Mouse (Mus musculus) megakaryocyte, embryonic 14.5 days (primary cell): Measurements from ENCODE around the gene Ltbp3.

Experiments
- FLI1 ChIP-seq: IDR thresholded peaks from 2 replicates; pipeline ENCODE4 v1.6.1; 2012; ENCODE audit warnings: low read length, inconsistent platforms, mixed read lengths
- GATA1 ChIP-seq: IDR thresholded peaks from 3 replicates; pipeline ENCODE4 v1.6.1; 2012; ENCODE audit warnings: mixed read lengths, low read length, inconsistent platforms, borderline replicate concordance

DNA sequence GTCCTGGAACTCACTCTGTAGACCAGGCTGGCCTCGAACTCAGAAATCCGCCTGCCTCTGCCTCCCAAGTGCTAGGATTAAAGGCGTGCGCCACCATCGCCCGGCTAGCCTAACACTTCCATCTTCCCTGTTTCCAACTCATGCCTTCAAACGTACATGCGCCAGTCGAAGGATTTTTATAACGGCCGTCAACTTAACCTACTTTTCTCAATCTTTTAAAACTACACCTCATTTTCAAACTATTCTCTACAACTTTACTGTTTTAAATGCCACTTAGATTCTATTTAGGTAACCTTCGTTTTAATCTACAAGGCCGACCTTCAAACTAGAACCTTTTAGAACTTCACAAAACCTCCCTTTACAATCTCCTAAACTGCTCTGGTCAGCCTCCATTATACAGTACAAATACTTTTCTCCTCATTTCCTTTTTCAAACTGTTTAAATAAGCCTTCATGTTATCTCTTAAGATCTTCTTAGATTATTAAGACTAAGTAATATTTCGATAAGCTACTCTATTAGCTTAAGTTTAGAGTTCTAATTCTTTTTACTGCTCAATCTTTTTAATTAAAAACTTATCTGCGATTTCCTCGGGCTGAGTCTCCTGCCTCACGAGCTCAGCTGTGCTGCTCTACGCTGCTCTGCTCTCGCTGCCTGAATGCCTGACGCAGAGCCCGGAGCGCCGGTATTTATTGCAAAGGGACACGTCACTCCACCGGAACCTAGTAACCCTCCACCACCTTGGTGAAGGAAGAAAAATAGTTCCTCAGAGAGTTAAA lies 61.5 kb downstream of the Ltbp3 start:
- TF ChIP-seq GATA1 (peak; percentile 25; the same call in 1 of the 3 replicates), FLI1 (no peak)
